Mouse (Mus musculus) kidney, adult 8-10 months (tissue): Measurements from ENCODE around the gene Olfr559.

Experiments used
- DNase-seq, 2 experiments: peaks; one replicate each; pipeline ENCODE4 v3.0.0; 2022

Olfr559 gene

GRCm38 (mm10) chr7:102727391-102727790 lies at the start of gene Olfr559:
TSS of gene Olfr559 (minus strand) at chr7:102727491.
- DNase-seq: no peak

DNA sequence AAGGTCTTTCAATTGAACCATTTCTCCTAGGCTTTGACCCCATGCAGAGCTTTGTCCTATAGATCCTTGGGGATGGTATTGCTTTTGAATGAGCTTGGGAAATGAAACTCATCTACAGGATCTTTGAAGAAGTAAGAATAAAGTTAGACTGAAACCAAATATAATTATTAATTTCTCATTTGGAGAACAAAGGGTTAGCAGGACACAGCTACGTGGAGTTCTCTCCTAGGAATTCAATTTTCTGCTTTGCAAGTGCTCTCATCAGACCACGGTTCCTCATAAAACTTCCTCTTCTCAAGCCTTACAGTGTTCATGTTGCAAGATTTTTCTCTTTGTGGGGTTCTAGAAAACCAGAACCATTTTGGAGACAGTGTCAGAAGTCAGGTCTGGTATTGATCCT lies 43.6 kb upstream of the Olfr559 start, which contains the start of gene Olfr561:
Gene Olfr561, plus strand, starts transcription at position 301 of the 400 bp plus-strand sequence.
- no peak for DNase-seq

GRCm38 (mm10) chr7:102759266-102759665 lies 32.0 kb upstream of the Olfr559 start, which contains the start of the genes Olfr560 and Olfr78:
TSS of gene Olfr560 (minus strand) at chr7:102759366.
TSS of gene Olfr78 (minus strand) at chr7:102759471.
- no peak for DNase-seq

- DNase-seq: no peak
Observed at GRCm38 (mm10) chr7:102752086-102752485, 24.8 kb upstream of the Olfr559 start.

DNA sequence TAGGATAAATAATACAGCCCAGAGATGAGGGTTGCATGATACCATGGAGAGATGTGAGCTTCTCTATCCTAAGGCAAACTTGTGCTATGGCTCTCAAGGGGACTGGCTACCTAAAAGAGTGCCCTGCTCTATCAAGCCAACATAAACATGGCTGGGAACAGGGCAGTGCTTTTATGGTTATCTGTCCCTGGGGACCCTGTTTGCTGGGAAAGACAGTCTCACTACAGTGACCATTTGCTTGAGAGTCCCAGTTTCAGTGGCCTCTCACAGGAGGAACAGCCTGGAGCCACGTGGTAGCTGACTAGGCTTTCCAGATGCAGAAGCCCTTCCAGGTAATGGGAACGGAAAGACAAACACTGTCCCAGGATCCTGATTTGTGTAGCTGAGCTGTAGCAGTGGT lies 10.4 kb upstream of the Olfr559 start:
- no peak for DNase-seq

- DNase-seq: no peak
Observed at GRCm38 (mm10) chr7:102733793-102734192, 6.5 kb upstream of the Olfr559 start.

GRCm38 (mm10) chr7:102718970-102719369 lies 8.3 kb downstream of the Olfr559 start, which contains the start of gene Olfr33:
TSS of gene Olfr33 (minus strand) at chr7:102719070.
- DNase-seq: no peak

- no peak for DNase-seq
Observed at GRCm38 (mm10) chr7:102701915-102702314, 25.4 kb downstream of the Olfr559 start, which contains the start of gene Olfr558. TSS of gene Olfr558 (plus strand) at chr7:102702215.

- no peak for DNase-seq
Observed at GRCm38 (mm10) chr7:102698461-102698860, 28.8 kb downstream of the Olfr559 start.

- peak in 1 of 2 experiments; percentile 11 for DNase-seq
Observed at GRCm38 (mm10) chr7:102695358-102696125, 31.7 kb downstream of the Olfr559 start, which contains the start of gene Olfr557. TSS of gene Olfr557 (plus strand) at chr7:102695910.

DNA sequence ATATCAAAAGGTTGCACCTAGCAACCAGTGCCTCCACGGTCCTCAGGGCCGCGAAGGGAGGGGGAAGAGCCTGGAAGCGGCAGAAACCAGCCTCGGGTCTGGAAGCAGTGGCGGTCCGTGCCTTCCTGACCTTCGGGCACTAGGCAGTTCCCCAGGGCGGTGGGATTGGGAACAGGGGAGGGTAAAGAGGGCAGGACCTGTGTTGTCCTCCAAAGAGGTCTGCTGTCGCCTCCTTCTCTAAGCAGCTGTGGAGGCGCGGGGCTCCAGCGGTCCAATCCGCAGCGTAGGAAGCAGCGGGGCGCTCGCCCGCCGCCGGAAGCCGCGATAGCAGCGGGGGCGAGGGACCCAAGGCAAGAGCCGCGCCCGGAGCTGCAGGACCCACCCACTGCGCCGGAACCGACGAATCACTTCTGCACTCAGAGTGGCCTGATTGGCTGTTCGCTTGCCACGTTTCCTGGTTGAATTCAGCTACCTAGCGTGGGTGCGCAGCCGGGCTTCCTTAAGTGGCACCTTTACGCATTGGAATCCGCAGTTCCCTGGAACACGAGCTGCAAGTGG lies 40.3 kb downstream of the Olfr559 start, which contains the start of gene Trim68:
Gene Trim68, minus strand, starts transcription at position 384 of the 558 bp plus-strand sequence.
- peak; percentile 83 to 86 for DNase-seq

- DNase-seq: no peak
Observed at GRCm38 (mm10) chr7:102681916-102682315, 45.4 kb downstream of the Olfr559 start.

GRCm38 (mm10) chr7:102676225-102676624 lies 51.1 kb downstream of the Olfr559 start:
- DNase-seq: no peak
